Mouse (Mus musculus): ENCODE measurements around the gene Olfr231. TPM values are rescaled to one million over a fixed set of nuclear protein-coding genes. Genes with fewer than 3 reads are reported as not detected.

Gene Olfr231
- total and polyA plus RNA-seq, 2 experiments from 2014 or later, result not detected

DNA sequence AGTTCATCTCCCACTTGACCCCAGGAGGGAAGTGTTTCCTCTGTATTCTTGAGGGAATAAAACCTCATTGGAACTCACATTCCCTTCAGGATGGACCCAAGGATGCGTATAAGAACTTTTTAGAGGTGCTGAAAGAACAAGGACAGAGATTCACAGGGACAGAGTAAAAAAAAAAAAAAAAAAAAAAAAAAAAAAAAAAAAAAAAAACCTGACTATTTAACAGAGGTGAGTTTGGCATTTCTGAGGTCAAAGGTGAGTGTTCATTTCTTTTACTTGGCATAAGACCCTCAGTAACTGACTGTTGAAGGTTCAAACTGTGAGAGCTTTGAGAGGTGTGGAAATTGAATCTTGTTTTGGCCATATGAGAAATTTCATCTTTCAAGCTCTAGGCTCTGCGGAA lies 28.3 kb upstream of the Olfr231 start:
- DNase-seq (ENCODE audit: low spot score), result no peak
- Histone ChIP-seq H3K4me2 (ENCODE audit: low read depth, low read length) (no peak overlapping the region), H3K9ac (replicated peaks; ENCODE audit: low read depth, low read length) (no peak overlapping the region), H3K9me3 (replicated peaks; ENCODE audit: control insufficient read depth, low read length) (no peaks in the 10 kb centered on the region), H3K27ac (ENCODE audit: low read depth) (no peak overlapping the region), H3K27me3 (ENCODE audit: control insufficient read depth, insufficient read depth, low read length) (no peaks in the 10 kb centered on the region), H3K4me1 (ENCODE audit: control insufficient read depth, insufficient read depth) (peaks cover 10% of the 10 kb centered on the region), H3K4me3 (ENCODE audit: low read depth, low read length) (no peak overlapping the region), H3K36me3 (replicated peaks; ENCODE audit: control insufficient read depth, insufficient read depth, low read length) (no peaks in the 10 kb centered on the region)
- no peak for TF ChIP-seq CTCF (IDR thresholded peaks at IDR 0.05; ENCODE audit: low read depth)
- 80% methylated on average over 2 of the region's 2 CpGs for WGBS
- ATAC-seq (ENCODE audit: insufficient read depth, low read depth), result no peak

DNA sequence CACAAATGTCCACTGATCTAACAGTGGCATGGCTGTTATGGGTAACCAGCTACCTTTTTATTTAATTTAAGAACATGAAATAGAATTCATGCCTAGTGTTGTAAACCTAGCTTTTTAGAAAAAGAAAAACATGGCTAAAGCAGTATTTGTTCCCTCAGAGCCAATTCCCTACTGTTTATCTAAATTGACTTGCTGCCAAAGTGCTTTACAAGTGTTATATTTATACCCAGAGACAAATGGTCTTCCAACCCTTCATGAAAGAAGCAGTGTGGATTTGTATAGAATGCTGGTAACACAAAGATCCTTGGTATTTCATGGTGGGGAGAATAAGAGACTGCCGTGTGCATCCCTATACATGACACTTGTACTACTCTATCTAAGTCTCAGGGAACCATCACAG lies 25.7 kb upstream of the Olfr231 start:
- 16% methylated on average over 1 of the region's 1 CpGs for WGBS
- Histone ChIP-seq H3K27ac (ENCODE audit: low read depth) (0 out of 2 replicates have a peak overlapping the region, but pooled peaks have one; percentile 4), H3K4me1 (ENCODE audit: control insufficient read depth, insufficient read depth) (peaks cover 10% of the 10 kb centered on the region), H3K4me2 (ENCODE audit: low read depth, low read length) (no peak overlapping the region), H3K9me3 (replicated peaks; ENCODE audit: control insufficient read depth, low read length) (no peaks in the 10 kb centered on the region), H3K36me3 (replicated peaks; ENCODE audit: control insufficient read depth, insufficient read depth, low read length) (no peaks in the 10 kb centered on the region), H3K27me3 (ENCODE audit: control insufficient read depth, insufficient read depth, low read length) (no peaks in the 10 kb centered on the region), H3K9ac (replicated peaks; ENCODE audit: low read depth, low read length) (no peak overlapping the region), H3K4me3 (ENCODE audit: low read depth, low read length) (no peak overlapping the region)
- ATAC-seq (ENCODE audit: insufficient read depth, low read depth), result no peak
- TF ChIP-seq CTCF (IDR thresholded peaks at IDR 0.05; ENCODE audit: low read depth), result no peak
- TF ChIP-seq EP300 (IDR thresholded peaks at IDR 0.05; ENCODE audit: low read depth), result no peak
- DNase-seq (ENCODE audit: low spot score), result peak; percentile 51

- Histone ChIP-seq H3K9ac (replicated peaks; ENCODE audit: low read depth, low read length) (no peak overlapping the region), H3K36me3 (replicated peaks; ENCODE audit: control insufficient read depth, insufficient read depth, low read length) (no peaks in the 10 kb centered on the region), H3K27ac (ENCODE audit: low read depth) (no peak overlapping the region), H3K4me3 (ENCODE audit: low read depth, low read length) (no peak overlapping the region), H3K9me3 (replicated peaks; ENCODE audit: control insufficient read depth, low read length) (no peaks in the 10 kb centered on the region), H3K27me3 (ENCODE audit: control insufficient read depth, insufficient read depth, low read length) (no peaks in the 10 kb centered on the region), H3K4me2 (ENCODE audit: low read depth, low read length) (no peak overlapping the region), H3K4me1 (ENCODE audit: control insufficient read depth, insufficient read depth) (0 out of 2 replicates have a peak, but pooled peaks cover under 1% of the 10 kb centered on the region)
- ATAC-seq (ENCODE audit: insufficient read depth, low read depth) (no peak), DNase-seq (ENCODE audit: low spot score) (no peak)
- TF ChIP-seq CTCF (IDR thresholded peaks at IDR 0.05; ENCODE audit: low read depth) (no peak), EP300 (IDR thresholded peaks at IDR 0.05; ENCODE audit: low read depth) (no peak)
- WGBS, result 69% methylated on average over 2 of the region's 2 CpGs
Observed at GRCm38 (mm10) chr1:174141384-174141783, 20.4 kb upstream of the Olfr231 start.

DNA sequence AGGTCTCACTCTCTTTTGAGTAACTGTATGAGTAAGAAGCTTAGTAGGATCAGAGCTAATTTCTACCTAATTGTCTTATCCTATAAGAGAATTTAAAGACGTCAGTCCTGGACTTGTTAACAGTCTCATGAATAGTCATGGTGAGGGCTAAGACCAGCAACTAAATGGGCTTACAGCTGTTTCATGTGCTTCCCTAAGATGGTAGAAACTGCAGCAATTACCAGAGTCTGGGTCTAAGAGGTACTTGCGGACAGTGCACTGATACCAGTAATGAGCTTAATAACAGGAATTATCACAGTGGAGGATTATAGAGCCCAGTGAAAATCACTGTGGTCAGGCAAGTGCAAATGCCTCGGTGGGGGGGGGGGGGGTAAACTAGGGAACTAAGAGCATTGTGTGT lies 11.0 kb upstream of the Olfr231 start:
- Histone ChIP-seq H3K27ac (ENCODE audit: low read depth) (no peak overlapping the region), H3K9me3 (replicated peaks; ENCODE audit: control insufficient read depth, low read length) (no peaks in the 10 kb centered on the region), H3K27me3 (ENCODE audit: control insufficient read depth, insufficient read depth, low read length) (no peaks in the 10 kb centered on the region), H3K9ac (replicated peaks; ENCODE audit: low read depth, low read length) (no peak overlapping the region), H3K4me3 (ENCODE audit: low read depth, low read length) (no peak overlapping the region), H3K36me3 (replicated peaks; ENCODE audit: control insufficient read depth, insufficient read depth, low read length) (no peaks in the 10 kb centered on the region), H3K4me1 (ENCODE audit: control insufficient read depth, insufficient read depth) (no peaks in the 10 kb centered on the region), H3K4me2 (ENCODE audit: low read depth, low read length) (no peak overlapping the region)
- no peak for DNase-seq (ENCODE audit: low spot score)
- 79% methylated on average over 3 of the region's 3 CpGs for WGBS
- no peak for ATAC-seq (ENCODE audit: insufficient read depth, low read depth)
- no peak for TF ChIP-seq CTCF (IDR thresholded peaks at IDR 0.05; ENCODE audit: low read depth)
- no peak for TF ChIP-seq EP300 (IDR thresholded peaks at IDR 0.05; ENCODE audit: low read depth)

- Histone ChIP-seq H3K9me3 (replicated peaks; ENCODE audit: control insufficient read depth, low read length) (no peaks in the 10 kb centered on the region), H3K4me2 (ENCODE audit: low read depth, low read length) (no peak within 1 kb of the TSS), H3K36me3 (replicated peaks; ENCODE audit: control insufficient read depth, insufficient read depth, low read length) (no peaks in the 10 kb centered on the region), H3K27me3 (ENCODE audit: control insufficient read depth, insufficient read depth, low read length) (no peaks in the 10 kb centered on the region), H3K4me3 (ENCODE audit: low read depth, low read length) (no peak within 1 kb of the TSS), H3K27ac (ENCODE audit: low read depth) (no peak within 1 kb of the TSS), H3K4me1 (ENCODE audit: control insufficient read depth, insufficient read depth) (no peaks in the 10 kb centered on the region), H3K9ac (replicated peaks; ENCODE audit: low read depth, low read length) (no peak within 1 kb of the TSS)
- TF ChIP-seq CTCF (IDR thresholded peaks at IDR 0.05; ENCODE audit: low read depth) (no peak), EP300 (IDR thresholded peaks at IDR 0.05; ENCODE audit: low read depth) (no peak)
- ATAC-seq (ENCODE audit: insufficient read depth, low read depth), result no peak
- WGBS, result 80% methylated on average over 3 of the region's 3 CpGs
- no peak for DNase-seq (ENCODE audit: low spot score)
Observed at GRCm38 (mm10) chr1:174131217-174131616, 10.3 kb upstream of the Olfr231 start, which contains the start of gene Olfr424. Gene Olfr424, plus strand, starts transcription at chr1:174131517.

DNA sequence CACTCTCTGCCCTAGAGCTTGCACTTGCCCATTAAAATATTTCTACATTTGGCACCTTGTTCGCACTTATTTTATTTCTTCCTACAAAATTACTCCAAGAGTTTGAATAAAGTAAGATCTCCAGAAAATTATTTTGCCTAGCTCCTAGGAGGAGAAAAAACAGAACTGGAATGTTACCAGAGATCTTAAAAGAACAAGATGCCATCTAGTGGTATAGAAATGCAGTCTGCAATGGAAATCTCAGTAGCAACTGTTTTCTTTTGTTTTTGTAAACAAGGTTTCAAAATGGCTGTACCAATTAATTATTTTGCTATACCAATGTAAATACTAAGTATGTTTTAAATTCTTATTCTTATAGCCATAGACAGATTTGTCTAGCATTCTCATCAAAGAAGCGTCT lies 17.2 kb downstream of the Olfr231 start:
- no peaks in the 10 kb centered on the region for H3K27me3 ChIP-seq (ENCODE audit: control insufficient read depth, insufficient read depth, low read length)
- no peaks in the 10 kb centered on the region for H3K9me3 ChIP-seq (replicated peaks; ENCODE audit: control insufficient read depth, low read length)
- H3K4me1 ChIP-seq (ENCODE audit: control insufficient read depth, insufficient read depth), result no peaks in the 10 kb centered on the region
- ATAC-seq (ENCODE audit: insufficient read depth, low read depth), result no peak
- H3K36me3 ChIP-seq (replicated peaks; ENCODE audit: control insufficient read depth, insufficient read depth, low read length), result no peaks in the 10 kb centered on the region
- TF ChIP-seq EP300 (IDR thresholded peaks at IDR 0.05; ENCODE audit: low read depth), result no peak
- peak; percentile 26 for TF ChIP-seq CTCF (IDR thresholded peaks at IDR 0.05; ENCODE audit: low read depth)
- no peak overlapping the region for H3K27ac ChIP-seq (ENCODE audit: low read depth)
- no peak overlapping the region for H3K4me2 ChIP-seq (ENCODE audit: low read depth, low read length)
- 52% methylated on average over 2 of the region's 2 CpGs for WGBS
- no peak overlapping the region for H3K9ac ChIP-seq (replicated peaks; ENCODE audit: low read depth, low read length)
- DNase-seq (ENCODE audit: low spot score), result peak; percentile 10
- no peak overlapping the region for H3K4me3 ChIP-seq (ENCODE audit: low read depth, low read length)

All from heart, postnatal 0 days (tissue).